Mouse (Mus musculus): ENCODE data around the gene Frmd8. TPM values are rescaled to one million over a fixed set of nuclear protein-coding genes. Genes with fewer than 3 reads are reported as not detected.

Gene Frmd8
- 10 to 100 TPM; 22.0 to 31.9 TPM for polyA plus RNA-seq (2012; fragmentation: generic; extraction: Trizol)

DNA sequence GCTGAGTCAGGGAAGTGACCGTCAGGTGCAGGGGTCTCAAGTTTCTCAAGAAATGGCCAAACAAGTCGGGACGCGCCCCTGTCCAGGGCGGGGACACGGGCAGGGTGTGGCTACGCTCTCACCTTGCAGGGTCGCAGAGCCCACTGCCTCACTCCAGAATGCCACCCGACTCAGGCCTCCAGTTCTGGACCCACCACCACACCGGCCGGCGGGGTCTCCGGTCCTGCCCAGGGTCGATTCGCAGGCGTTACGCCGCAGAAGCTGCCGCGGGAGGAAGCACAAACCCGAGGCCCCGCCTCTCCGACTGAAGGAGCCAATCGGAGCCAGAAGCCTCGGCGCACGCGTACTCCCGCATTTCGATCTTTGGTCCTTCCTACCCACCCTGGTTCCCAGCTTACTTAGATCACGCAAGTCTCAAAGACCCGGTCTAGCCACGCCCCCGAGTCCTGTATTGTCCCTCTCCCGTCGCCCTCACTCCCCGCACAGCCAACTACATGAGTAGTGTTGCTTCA is at the start of gene Frmd8:
Gene Frmd8 (minus strand): TSS at position 306 of the 512 bp plus-strand sequence.

DNA sequence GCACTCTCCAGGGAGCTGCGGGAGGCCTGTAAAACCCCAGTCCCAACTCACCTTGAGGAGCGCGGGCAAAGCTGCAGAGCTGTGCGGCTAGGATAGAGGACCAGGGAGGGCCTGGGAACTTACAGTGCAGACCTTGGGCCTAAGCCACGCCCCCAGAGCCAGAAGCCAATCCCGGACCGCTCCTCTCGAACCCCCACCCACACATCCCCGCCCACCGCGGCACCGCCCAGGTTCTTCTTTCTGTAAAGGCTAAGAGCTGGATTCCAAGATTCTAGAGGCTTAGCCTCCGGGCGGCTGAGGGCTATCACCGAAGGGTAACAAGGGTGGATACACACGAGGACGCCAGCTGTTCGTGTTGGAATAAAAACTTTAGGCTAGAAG is 49.6 kb upstream of the Frmd8 start, which contains the start of gene Cdc42ep2:
Gene Cdc42ep2 (minus strand): TSS at position 104 of the 381 bp plus-strand sequence.

GRCm38 (mm10) chr19:5913007-5913719 is 38.1 kb upstream of the Frmd8 start, which contains the start of gene Dpf2:
Gene Dpf2, minus strand, starts transcription at chr19:5913010.

DNA sequence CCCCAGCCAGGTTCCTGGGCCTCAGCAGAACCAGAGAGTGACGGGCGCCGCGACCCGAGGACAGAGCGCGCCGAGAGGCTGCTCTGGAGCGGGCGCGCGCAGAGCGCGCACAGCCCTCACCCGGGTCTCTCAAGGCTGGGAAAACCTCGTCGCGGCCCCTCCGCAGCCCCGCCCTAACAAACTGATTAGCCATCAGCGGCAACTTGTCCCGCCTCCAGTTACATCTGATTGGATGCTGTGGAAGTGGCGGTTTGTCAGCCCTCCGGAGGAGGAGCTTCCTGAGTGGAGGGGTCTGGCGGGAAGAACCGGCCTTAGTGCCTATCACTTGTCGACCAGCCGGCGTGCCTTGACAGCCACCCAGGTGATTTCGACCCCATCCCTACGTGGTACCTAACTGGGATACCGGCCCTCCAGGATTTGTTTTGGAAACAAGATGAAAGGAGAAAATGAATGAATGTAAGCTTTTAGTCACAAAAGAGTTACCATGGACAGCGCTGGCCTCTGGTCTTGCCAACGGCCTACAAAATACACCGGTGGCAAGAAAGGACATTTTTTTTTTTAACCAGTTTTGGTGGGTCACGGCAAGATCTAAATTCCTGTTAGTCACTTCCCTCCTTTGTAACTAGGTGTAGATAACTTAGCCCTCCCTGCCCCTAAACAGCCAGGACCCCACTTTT is 19.1 kb upstream of the Frmd8 start, which contains the start of gene Tigd3:
Gene Tigd3 (minus strand): TSS at position 148 of the 677 bp plus-strand sequence.

GRCm38 (mm10) chr19:5877618-5878361 is 2.7 kb upstream of the Frmd8 start, which contains the start of gene Slc25a45:
Gene Slc25a45, plus strand, starts transcription at chr19:5877808.

Other genes starting within 250 kb of the Frmd8 start
- gene Rela, start 237.8 kb downstream of the Frmd8 start, polyA plus RNA-seq (2012; fragmentation: generic; extraction: Trizol): 10 to 100 TPM; 47.2 to 73.0 TPM
- 10 to 100 TPM; 21.0 to 36.8 TPM for gene Sipa1, start 211.6 kb downstream of the Frmd8 start, polyA plus RNA-seq (2012; fragmentation: generic; extraction: Trizol)
- gene Map3k11, start 186.5 kb downstream of the Frmd8 start, polyA plus RNA-seq (2012; fragmentation: generic; extraction: Trizol): 10 to 100 TPM; 11.6 to 19.5 TPM
- 10 to 100 TPM; 16.2 to 56.0 TPM for gene Pcnx3, start 186.4 kb downstream of the Frmd8 start, polyA plus RNA-seq (2012; fragmentation: generic; extraction: Trizol)
- gene Kcnk7, start 170.9 kb downstream of the Frmd8 start, polyA plus RNA-seq (2012; fragmentation: generic; extraction: Trizol): under 1 TPM; 0.02 to 0.18 TPM
- 10 to 100 TPM; 24.1 to 35.5 TPM for gene Ehbp1l1, start 149.0 kb downstream of the Frmd8 start, polyA plus RNA-seq (2012; fragmentation: generic; extraction: Trizol)
- 100 to 1,000 TPM; 158 to 183 TPM for gene Fam89b, start 145.6 kb downstream of the Frmd8 start, polyA plus RNA-seq (2012; fragmentation: generic; extraction: Trizol)
- 100 to 1,000 TPM; 107 to 343 TPM for gene Ltbp3, start 134.4 kb downstream of the Frmd8 start, polyA plus RNA-seq (2012; fragmentation: generic; extraction: Trizol)
- gene Scyl1, start 103.9 kb downstream of the Frmd8 start, polyA plus RNA-seq (2012; fragmentation: generic; extraction: Trizol): 10 to 100 TPM; 46.7 to 81.2 TPM
- 10 to 100 TPM in 1 of 2 experiments, 1 to 10 TPM in 1; 4.8 to 25.6 TPM for gene Slc25a45, start 2.5 kb upstream of the Frmd8 start, polyA plus RNA-seq (2012; fragmentation: generic; extraction: Trizol)
- 1 to 10 TPM in 1 of 2 experiments, under 1 TPM in 1; 0.46 to 1.5 TPM for gene Tigd3, start 18.9 kb upstream of the Frmd8 start, polyA plus RNA-seq (2012; fragmentation: generic; extraction: Trizol)
- 10 to 100 TPM; 36.2 to 93.5 TPM for gene Dpf2, start 37.7 kb upstream of the Frmd8 start, polyA plus RNA-seq (2012; fragmentation: generic; extraction: Trizol)
- gene Cdc42ep2, start 49.5 kb upstream of the Frmd8 start, polyA plus RNA-seq (2012; fragmentation: generic; extraction: Trizol): 10 to 100 TPM; 28.5 to 39.7 TPM
- 10 to 100 TPM; 33.2 to 41.9 TPM for gene Pola2, start 88.9 kb upstream of the Frmd8 start, polyA plus RNA-seq (2012; fragmentation: generic; extraction: Trizol)
- under 1 TPM in 1 of 2 experiments, not detected in 1; 0.05 TPM for gene Slc22a20, start 110.9 kb upstream of the Frmd8 start, polyA plus RNA-seq (2012; fragmentation: generic; extraction: Trizol)
- 100 to 1,000 TPM in 1 of 2 experiments, 10 to 100 TPM in 1; 54.3 to 106 TPM for gene Capn1, start 140.6 kb upstream of the Frmd8 start, polyA plus RNA-seq (2012; fragmentation: generic; extraction: Trizol)
- gene Syvn1, start 171.3 kb upstream of the Frmd8 start, polyA plus RNA-seq (2012; fragmentation: generic; extraction: Trizol): 10 to 100 TPM in 1 of 2 experiments, 1 to 10 TPM in 1; 8.1 to 37.0 TPM
- 10 to 100 TPM; 53.0 to 53.6 TPM for gene Mrpl49, start 182.5 kb upstream of the Frmd8 start, polyA plus RNA-seq (2012; fragmentation: generic; extraction: Trizol)
- gene Fau, start 182.6 kb upstream of the Frmd8 start, polyA plus RNA-seq (2012; fragmentation: generic; extraction: Trizol): 1,000 to 10,000 TPM; 3,123 to 6,609 TPM
- 10 to 100 TPM; 47.8 to 81.5 TPM for gene Znhit2, start 185.9 kb upstream of the Frmd8 start, polyA plus RNA-seq (2012; fragmentation: generic; extraction: Trizol)
- gene Tm7sf2, start 193.1 kb upstream of the Frmd8 start, polyA plus RNA-seq (2012; fragmentation: generic; extraction: Trizol): 10 to 100 TPM; 13.4 to 34.1 TPM
- 10 to 100 TPM; 86.8 to 98.3 TPM for gene Vps51, start 202.0 kb upstream of the Frmd8 start, polyA plus RNA-seq (2012; fragmentation: generic; extraction: Trizol)
- not detected for gene Tmem262, start 204.8 kb upstream of the Frmd8 start, polyA plus RNA-seq (2012; fragmentation: generic; extraction: Trizol)
- 1 to 10 TPM in 1 of 2 experiments, under 1 TPM in 1; 0.12 to 1.5 TPM for gene Gm28374, start 207.0 kb upstream of the Frmd8 start, polyA plus RNA-seq (2012; fragmentation: generic; extraction: Trizol)
- gene Zfpl1, start 209.7 kb upstream of the Frmd8 start, polyA plus RNA-seq (2012; fragmentation: generic; extraction: Trizol): 100 to 1,000 TPM in 1 of 2 experiments, 10 to 100 TPM in 1; 97.2 to 129 TPM
- 10 to 100 TPM; 22.1 to 36.7 TPM for gene Cdca5, start 209.7 kb upstream of the Frmd8 start, polyA plus RNA-seq (2012; fragmentation: generic; extraction: Trizol)
- gene AC131692.1, start 219.1 kb upstream of the Frmd8 start, polyA plus RNA-seq (2012; fragmentation: generic; extraction: Trizol): under 1 TPM; 0.25 to 0.46 TPM
- gene Naaladl1, start 230.5 kb upstream of the Frmd8 start, polyA plus RNA-seq (2012; fragmentation: generic; extraction: Trizol): under 1 TPM; 0.07 to 0.28 TPM
- 10 to 100 TPM; 28.4 to 46.8 TPM for gene Sac3d1, start 243.4 kb upstream of the Frmd8 start, polyA plus RNA-seq (2012; fragmentation: generic; extraction: Trizol)